In genomic region chr5:31179766-31180630, GRCm38 (mm10) we compare ENCODE assay signal across 7 mouse cellular contexts. TPM values are rescaled to one million over a fixed set of nuclear protein-coding genes. Genes with fewer than 3 reads are reported as not detected.
DNase-seq lines count a peak whose midpoint lies in the region; ATAC-seq lines count a peak whose summit lies in the region.

Gene Gm29609, minus strand, starts transcription at chr5:31179911.
Gene Gtf3c2, minus strand, starts transcription at chr5:31180144.

- no peaks in the 10 kb centered on the region for H3K9me3 ChIP-seq in intestine, embryonic 15.5 days
- no peaks in the 10 kb centered on the region for H3K9me3 ChIP-seq in midbrain, embryonic 10.5 days (replicated peaks)

- H3K9ac ChIP-seq in intestine, embryonic 15.5 days, result peak within 1 kb of the TSS; percentile 70

- H3K4me1 ChIP-seq in intestine, embryonic 15.5 days (replicated peaks), result no peaks in the 10 kb centered on the region
- H3K4me1 ChIP-seq in midbrain, embryonic 10.5 days, result peaks cover 15% of the 10 kb centered on the region

- intact Hi-C loops in gastrocnemius, postnatal 36 days (cut with DNase I), result no loop called here
- intact Hi-C loops in left cerebral cortex, postnatal 25 days (cut with DNase I), result loop anchor here (1.0 kb wide), 1 partner anchor 13 kb away; the partner anchor contains the start of genes Eif2b4 and Snx17

- peak; percentile 98 for ATAC-seq in intestine, embryonic 15.5 days

- peak; percentile 95 for DNase-seq in adrenal gland, adult 2 months
- DNase-seq in embryo, embryonic 11.5 days (ENCODE audit: low read depth, low spot score), result peak; percentile 90
- DNase-seq in gastrocnemius, postnatal 36 days, result peak; percentile 88 to 91
- peak; percentile 96 to 99 for DNase-seq in left cerebral cortex, postnatal 25 days (ENCODE audit: low spot score in 2 of 2)
- DNase-seq in midbrain, embryonic 10.5 days (ENCODE audit: low spot score), result peak; percentile 93
- DNase-seq in right cerebral cortex, postnatal 4 days, result peak; percentile 96

- H3K27me3 ChIP-seq in intestine, embryonic 15.5 days (replicated peaks), result no peaks in the 10 kb centered on the region
- H3K27me3 ChIP-seq in midbrain, embryonic 10.5 days (ENCODE audit: low read depth, poor library complexity, severe bottlenecking), result no peaks in the 10 kb centered on the region

- peak within 1 kb of the TSS; percentile 100 for H3K27ac ChIP-seq in intestine, embryonic 15.5 days
- H3K27ac ChIP-seq in midbrain, embryonic 10.5 days (replicated peaks), result peak within 1 kb of the TSS; percentile 95

- peak within 1 kb of the TSS; percentile 79 for H3K4me3 ChIP-seq in intestine, embryonic 15.5 days (replicated peaks)
- H3K4me3 ChIP-seq in midbrain, embryonic 10.5 days, result peak within 1 kb of the TSS; percentile 97

- WGBS in intestine, embryonic 15.5 days, result under 1% methylated on average over 59 of the region's 59 CpGs
- WGBS in midbrain, embryonic 10.5 days, result under 1% methylated on average over 59 of the region's 59 CpGs

- peak within 1 kb of the TSS; percentile 81 for H3K4me2 ChIP-seq in intestine, embryonic 15.5 days (replicated peaks)

- H3K36me3 ChIP-seq in intestine, embryonic 15.5 days, result no peaks in the 10 kb centered on the region
- H3K36me3 ChIP-seq in midbrain, embryonic 10.5 days, result peaks cover 23% of the 10 kb centered on the region

RNA-seq across cellular contexts. Expression of gene Gm29609, which starts in this region (rescaled TPM):
- 1 to 10 TPM; 1.1 to 1.4 TPM for total RNA-seq in adrenal gland, adult 2 months (2021)
- polyA plus RNA-seq in adrenal gland, adult 2 months (2012; rRNA removed), result 0.52 and 0.94 TPM in 2 replicates
- 1 to 10 TPM in 1 of 2 experiments, under 1 TPM in 1; 0.59 to 1.7 TPM for total RNA-seq in gastrocnemius, postnatal 36 days (2021)
- polyA plus RNA-seq in intestine, embryonic 15.5 days (2015; fragmentation: Nextera tagmentation; extraction: Ambion mirVana), result 2.1 and 2.4 TPM in 2 replicates
- 1 to 10 TPM; 3.5 to 3.8 TPM for total RNA-seq in left cerebral cortex, postnatal 25 days (2021)
- 1.7 and 2.1 TPM in 2 replicates for polyA plus RNA-seq in midbrain, embryonic 10.5 days (2016; fragmentation: Nextera tagmentation; extraction: Ambion mirVana)

RNA-seq across cellular contexts. Expression of gene Gtf3c2, which starts in this region (rescaled TPM):
- 10 to 100 TPM; 51.9 to 67.4 TPM for total RNA-seq in adrenal gland, adult 2 months (2021)
- 34.8 and 47.8 TPM in 2 replicates for polyA plus RNA-seq in adrenal gland, adult 2 months (2012; rRNA removed)
- total RNA-seq in gastrocnemius, postnatal 36 days (2021), result 10 to 100 TPM; 17.8 to 20.8 TPM
- polyA plus RNA-seq in intestine, embryonic 15.5 days (2015; fragmentation: Nextera tagmentation; extraction: Ambion mirVana), result 56.6 and 63.4 TPM in 2 replicates
- 10 to 100 TPM; 53.3 to 57.8 TPM for total RNA-seq in left cerebral cortex, postnatal 25 days (2021)
- polyA plus RNA-seq in midbrain, embryonic 10.5 days (2016; fragmentation: Nextera tagmentation; extraction: Ambion mirVana), result 120 and 124 TPM in 2 replicates

Comparison
In these comparisons a context has a peak if more than half of its experiments do, and no peak if none do; other contexts are left out.
1. Peak in every context shown above with its lines: DNase-seq, ATAC-seq, H3K4me3 ChIP-seq and H3K27ac ChIP-seq.